Mouse (Mus musculus) liver, adult 2 months (tissue): ENCODE data around the gene Slc38a9. TPM values are rescaled to one million over a fixed set of nuclear protein-coding genes. Genes with fewer than 3 reads are reported as not detected.
A peak's percentile ranks its signal among the peaks of the same experiment; 100 is the strongest.

ENCODE experiments used
- DNase-seq: peaks from one replicate; pipeline ENCODE4 v3.0.0-alpha.2; 2011; ENCODE audit warnings: low read depth, low spot score; ENCODE audit errors: extremely low read depth
- H3K27ac ChIP-seq: fragments of 200-500 bp; replicated peaks from 2 replicates; pipeline ENCODE4 v1.5.1; 2012; ENCODE audit warnings: low read depth, mild to moderate bottlenecking, control low read depth, inconsistent platforms, low read length; ENCODE audit not compliant: insufficient read depth
- H3K27me3 ChIP-seq: fragments of 200-500 bp; 2 replicates; pipeline ENCODE4 v1.6.1; 2012; ENCODE audit warnings: mild to moderate bottlenecking, moderate library complexity, low read length, inconsistent platforms; ENCODE audit not compliant: control insufficient read depth, insufficient read depth
- H3K36me3 ChIP-seq: fragments of 200-500 bp; 2 replicates; pipeline ENCODE4 v1.6.1; 2012; ENCODE audit warnings: low read length, inconsistent platforms; ENCODE audit not compliant: control insufficient read depth, insufficient read depth
- H3K4me1 ChIP-seq: fragments of 200-500 bp; 2 replicates; pipeline ENCODE4 v1.6.1; 2011; ENCODE audit warnings: low read length; ENCODE audit not compliant: control insufficient read depth, insufficient read depth
- H3K4me3 ChIP-seq: fragments of 200-500 bp; 2 replicates; pipeline ENCODE4 v1.5.1; 2011; ENCODE audit warnings: low read depth, mild to moderate bottlenecking, control low read depth, low read length, moderate library complexity; ENCODE audit not compliant: insufficient read depth
- H3K79me2 ChIP-seq: fragments of 200-500 bp; 2 replicates; pipeline ENCODE4 v1.6.1; 2012; ENCODE audit warnings: inconsistent platforms, mild to moderate bottlenecking, low read length, moderate library complexity; ENCODE audit not compliant: control insufficient read depth, insufficient read depth
- H3K9ac ChIP-seq: fragments of 200-500 bp; 2 replicates; pipeline ENCODE4 v1.6.1; 2012; ENCODE audit warnings: low read depth, mild to moderate bottlenecking, control low read depth, inconsistent platforms, low read length
- CTCF ChIP-seq: fragments of 200-500 bp; IDR thresholded peaks from 2 replicates; pipeline ENCODE4 v1.5.1; 2011; ENCODE audit warnings: low read depth, low read length, control low read depth
- POLR2A ChIP-seq: fragments of 200-500 bp; IDR thresholded peaks from 2 replicates; pipeline ENCODE4 v1.6.1; 2011; ENCODE audit warnings: low read length, control low read depth; ENCODE audit not compliant: insufficient read depth; ENCODE audit errors: extremely low read depth
- WGBS: fragments of 180-500 bp; shearing (Covaris S2); methylation state at CpG from one replicate; pipeline ENCODE4 v1.1.7; 2018; 5-methylcytosine and 5-hydroxymethylcytosine counted together
- polyA plus RNA-seq: library from polyadenylated mRNA; depleted of rRNA; stranded (reverse); fragments of >200 nt; gene quantifications from 2 replicates; pipeline ENCODE4 v1.2.3, GENCODE M21; 2012
- total RNA-seq: library from RNA; depleted of rRNA; stranded (reverse); fragments of >200 nt; gene quantifications from 2 replicates; pipeline ENCODE4 v1.2.3, GENCODE M21; 2014

Slc38a9 gene
- total and polyA plus RNA-seq, 2 experiments, result 4.9 to 8.6 TPM

DNA sequence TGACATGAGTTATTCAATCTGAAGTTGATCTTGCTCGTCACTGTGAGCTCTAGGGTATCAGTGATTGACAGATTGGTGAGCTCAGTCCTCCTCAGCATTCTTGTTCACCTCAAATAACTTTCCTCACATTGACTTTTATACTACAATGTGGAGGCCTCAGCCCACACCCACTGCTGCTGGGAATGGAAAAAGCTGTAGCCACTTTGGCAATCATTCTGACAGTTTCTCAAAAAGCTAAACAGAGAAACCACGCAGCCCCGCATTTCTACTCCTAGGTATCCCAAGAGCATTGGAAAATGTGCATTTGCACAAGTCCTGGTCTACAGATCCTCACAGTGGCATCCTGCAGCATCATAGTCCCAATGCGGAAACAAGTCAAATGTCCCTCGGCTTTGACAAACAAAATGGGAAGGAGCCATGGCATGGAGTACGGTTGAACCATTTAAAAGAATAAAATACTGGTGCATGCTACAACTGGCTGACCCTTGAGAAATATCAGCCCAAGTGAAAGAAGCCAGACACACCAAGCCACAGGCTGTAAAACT lies 98.1 kb downstream of the Slc38a9 start:
- Histone ChIP-seq H3K79me2 (no peaks in the 10 kb centered on the region), H3K4me3 (no peak overlapping the region), H3K27me3 (no peaks in the 10 kb centered on the region), H3K4me1 (peaks cover 3% of the 10 kb centered on the region; the same call in 1 of the 2 replicates), H3K36me3 (no peaks in the 10 kb centered on the region), H3K27ac (no peak overlapping the region), H3K9ac (no peak overlapping the region)
- DNase-seq, result no peak
- TF ChIP-seq CTCF (no peak), POLR2A (no peak)
- 95% methylated on average over 6 of the region's 6 CpGs for WGBS

DNA sequence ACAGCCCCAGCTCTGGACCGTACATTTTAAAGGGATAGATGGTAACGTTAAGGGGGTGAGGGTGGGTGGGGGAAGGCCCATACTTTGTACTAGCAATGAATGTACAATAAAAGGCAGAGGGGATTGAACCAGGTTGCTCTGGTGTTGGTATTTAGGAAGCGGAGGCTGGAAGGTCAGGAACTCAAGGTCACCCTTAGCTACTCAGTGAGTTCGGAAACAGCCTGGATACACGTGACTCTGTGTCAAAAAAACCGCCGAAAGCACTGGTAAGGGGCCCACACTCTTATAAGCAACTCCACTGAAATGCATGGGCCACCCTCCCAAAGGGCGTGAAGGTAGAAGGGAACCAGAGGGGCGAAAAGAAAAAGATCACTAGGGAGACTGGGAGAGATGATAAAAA lies 98.8 kb downstream of the Slc38a9 start:
- Histone ChIP-seq H3K27ac (no peak overlapping the region), H3K9ac (no peak overlapping the region), H3K27me3 (no peaks in the 10 kb centered on the region), H3K79me2 (no peaks in the 10 kb centered on the region), H3K4me3 (no peak overlapping the region), H3K4me1 (peaks cover 3% of the 10 kb centered on the region; the same call in 1 of the 2 replicates), H3K36me3 (no peaks in the 10 kb centered on the region)
- 78% methylated on average over 9 of the region's 9 CpGs for WGBS
- DNase-seq, result no peak
- no peak for TF ChIP-seq POLR2A
- no peak for TF ChIP-seq CTCF

DNA sequence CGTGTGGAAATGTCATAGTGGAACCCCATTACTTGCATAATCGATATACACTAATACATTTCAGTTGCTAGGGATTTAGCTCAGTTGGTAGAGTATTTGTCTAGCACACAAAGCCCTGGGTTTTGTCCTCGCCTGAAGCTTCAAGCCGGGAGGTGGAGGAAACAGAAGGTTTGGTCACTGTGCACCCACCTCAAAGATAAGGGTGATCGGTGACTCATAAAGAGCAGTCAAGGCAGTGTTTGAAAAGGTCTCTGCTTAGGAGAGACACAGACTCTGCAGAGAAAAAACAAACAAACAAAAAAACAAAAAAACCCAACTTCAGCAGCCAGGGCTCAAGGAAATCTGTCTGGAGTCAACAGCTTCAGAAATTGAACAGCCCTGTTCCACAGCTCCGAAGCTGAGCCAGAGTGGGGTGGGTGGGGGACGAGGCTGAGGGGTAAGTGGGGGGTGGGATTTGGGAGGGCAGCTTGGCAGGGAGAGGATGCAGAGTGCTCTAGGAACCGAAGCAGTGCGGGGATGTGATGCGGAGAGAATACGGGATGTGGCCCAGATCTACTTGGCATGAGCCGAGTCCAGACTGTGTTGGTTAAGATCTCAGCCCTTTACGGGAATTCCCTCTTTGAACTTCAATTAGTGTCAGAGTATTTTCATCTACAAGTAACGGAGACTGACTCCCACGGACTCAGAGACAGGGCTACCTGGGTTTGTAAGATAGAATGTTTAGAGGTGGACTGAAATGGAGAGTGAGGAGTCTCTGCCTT lies 99.4 kb downstream of the Slc38a9 start:
- Histone ChIP-seq H3K27me3 (no peaks in the 10 kb centered on the region), H3K4me3 (no peak overlapping the region), H3K36me3 (no peaks in the 10 kb centered on the region), H3K9ac (no peak overlapping the region), H3K27ac (peak overlapping the region; percentile 27; the same call in 1 of the 2 replicates), H3K79me2 (no peaks in the 10 kb centered on the region), H3K4me1 (peaks cover 3% of the 10 kb centered on the region; the same call in 1 of the 2 replicates)
- no peak for DNase-seq
- TF ChIP-seq POLR2A, result no peak
- no peak for TF ChIP-seq CTCF
- WGBS, result 66% methylated on average over 15 of the region's 15 CpGs

DNA sequence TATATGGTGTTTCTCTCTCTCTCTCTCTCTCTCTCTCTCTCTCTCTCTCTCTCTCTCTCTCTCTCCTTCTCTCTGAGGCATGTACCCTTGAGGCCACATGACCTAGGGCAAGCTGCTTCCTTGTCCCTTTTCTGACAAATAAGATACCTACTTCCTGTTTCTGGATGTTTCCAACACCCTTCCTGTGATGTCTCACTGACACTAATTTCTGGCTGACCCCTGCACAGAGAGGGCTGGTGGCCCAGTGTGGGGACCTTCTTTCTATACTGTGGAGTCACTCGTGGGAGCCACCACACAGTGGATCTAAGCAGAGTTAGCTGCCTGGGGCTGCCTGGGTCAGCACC lies 100.0 kb downstream of the Slc38a9 start:
- Histone ChIP-seq H3K9ac (no peak overlapping the region), H3K36me3 (no peaks in the 10 kb centered on the region), H3K4me1 (peaks cover 3% of the 10 kb centered on the region; the same call in 1 of the 2 replicates), H3K27ac (peak overlapping the region; percentile 60), H3K79me2 (no peaks in the 10 kb centered on the region), H3K4me3 (no peak overlapping the region), H3K27me3 (no peaks in the 10 kb centered on the region)
- DNase-seq, result peak; percentile 39
- TF ChIP-seq POLR2A (no peak), CTCF (no peak)
- WGBS, result 18% methylated on average over 1 of the region's 1 CpGs

DNA sequence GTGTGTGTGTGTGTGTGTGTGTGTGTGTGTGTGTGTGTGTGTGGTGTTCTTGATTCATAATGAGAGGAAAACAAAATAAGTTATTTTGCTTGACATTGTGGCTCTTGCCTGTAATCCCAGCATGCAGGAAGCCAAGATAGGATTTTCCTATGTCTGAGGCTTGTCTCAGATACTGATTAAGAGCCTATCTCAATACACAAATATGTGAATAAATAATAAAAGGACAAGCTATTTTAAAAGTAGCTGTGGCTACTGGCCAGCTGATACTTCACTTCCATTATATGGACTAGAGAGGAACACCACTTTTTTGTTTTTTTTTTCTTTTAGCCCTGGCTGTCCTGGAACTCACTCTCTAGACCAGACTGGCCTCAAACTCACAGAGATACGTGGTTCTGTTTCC lies 101.2 kb downstream of the Slc38a9 start:
- Histone ChIP-seq H3K36me3 (no peaks in the 10 kb centered on the region), H3K4me3 (no peak overlapping the region), H3K9ac (no peak overlapping the region), H3K4me1 (peaks cover 5% of the 10 kb centered on the region; the same call in 1 of the 2 replicates), H3K27me3 (no peaks in the 10 kb centered on the region), H3K27ac (peak overlapping the region; percentile 83), H3K79me2 (no peaks in the 10 kb centered on the region)
- no peak for DNase-seq
- 50% methylated on average over 1 of the region's 1 CpGs for WGBS
- TF ChIP-seq POLR2A (no peak), CTCF (no peak)

DNA sequence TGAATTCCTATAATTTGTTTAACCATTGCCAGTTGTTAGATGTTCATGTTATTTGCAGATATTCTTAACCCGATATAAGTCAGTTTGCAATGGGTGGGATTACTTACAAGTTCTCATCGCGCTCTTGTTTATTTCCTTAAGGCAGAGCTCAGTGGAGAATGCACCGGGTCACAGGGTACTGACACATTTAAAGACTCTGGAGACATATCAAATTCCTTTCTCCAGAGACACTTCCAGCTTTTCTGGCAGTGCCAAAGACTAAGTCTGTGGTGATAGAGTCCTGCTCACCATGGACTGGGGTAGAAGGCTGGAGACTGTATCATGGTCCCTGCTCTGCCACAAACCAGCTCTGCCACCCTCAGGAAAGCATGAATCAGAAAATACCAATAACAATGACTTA lies 102.0 kb downstream of the Slc38a9 start:
- Histone ChIP-seq H3K27me3 (no peaks in the 10 kb centered on the region), H3K79me2 (no peaks in the 10 kb centered on the region), H3K36me3 (no peaks in the 10 kb centered on the region), H3K9ac (no peak overlapping the region), H3K4me3 (no peak overlapping the region), H3K27ac (peak overlapping the region; percentile 40; the same call in 1 of the 2 replicates), H3K4me1 (peaks cover 5% of the 10 kb centered on the region; the same call in 1 of the 2 replicates)
- TF ChIP-seq CTCF, result no peak
- TF ChIP-seq POLR2A, result no peak
- WGBS, result 74% methylated on average over 4 of the region's 4 CpGs
- DNase-seq, result no peak
